Comparison of ENCODE assay signal across 7 mouse cellular contexts in the genomic region with DNA sequence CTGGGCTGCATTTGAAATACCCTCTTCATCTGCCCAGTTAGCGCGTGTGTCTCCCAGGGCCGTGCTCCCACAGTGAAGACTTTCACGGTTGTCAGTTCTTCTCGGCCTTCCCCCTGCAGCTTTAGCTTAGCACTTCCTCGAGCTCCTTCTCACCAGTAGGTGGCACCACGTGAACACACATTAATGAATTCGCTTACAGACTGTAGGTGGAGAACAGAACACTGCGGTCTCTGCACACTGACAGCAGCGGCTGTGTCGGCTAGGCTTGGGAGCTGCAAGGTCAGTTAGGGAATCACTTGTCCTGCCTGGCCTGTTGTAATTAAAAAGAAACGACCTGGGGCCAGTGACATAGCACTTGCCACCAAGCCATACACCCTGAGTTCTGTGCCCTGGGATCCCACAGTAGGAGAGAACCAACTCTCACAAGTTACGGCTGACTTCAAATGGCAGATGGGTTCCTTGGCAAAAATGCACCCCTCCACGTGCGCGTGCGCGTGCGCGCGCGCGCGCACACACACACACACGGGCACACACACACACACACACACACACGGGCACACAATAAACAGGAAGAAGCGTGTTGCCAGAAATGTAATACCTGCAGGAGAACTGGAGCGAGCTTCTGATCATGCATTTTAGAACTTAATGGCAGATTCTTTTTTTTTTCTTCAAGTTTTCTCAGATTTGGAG. TPM values are rescaled to one million over a fixed set of nuclear protein-coding genes. Genes with fewer than 3 reads are reported as not detected.
DNase-seq lines count a peak whose midpoint lies in the region; ATAC-seq and TF ChIP-seq lines count a peak whose summit lies in the region.

No protein-coding gene starts in this region.

- TF ChIP-seq POLR2A in kidney, adult 2 months (IDR thresholded peaks at IDR 0.05; ENCODE audit: low read depth, low read length), result peak; percentile 38
- peak; percentile 45; the same call in 1 of the 2 replicates for TF ChIP-seq POLR2A in small intestine, adult 2 months (IDR thresholded peaks at IDR 0.05; ENCODE audit: low read depth, low read length)

- H3K4me3 ChIP-seq in embryonic facial prominence, embryonic 12.5 days, result peak overlapping the region; percentile 31
- peak overlapping the region; percentile 48 for H3K4me3 ChIP-seq in kidney, adult 2 months (ENCODE audit: insufficient read depth, low read depth, low read length)
- H3K4me3 ChIP-seq in limb, embryonic 11.5 days (ENCODE audit: low read depth, low read length), result peak overlapping the region; percentile 18
- peak overlapping the region; percentile 29 for H3K4me3 ChIP-seq in midbrain, embryonic 13.5 days (replicated peaks)
- peak overlapping the region; percentile 60 for H3K4me3 ChIP-seq in small intestine, adult 2 months (ENCODE audit: low read depth, low read length)

- peak overlapping the region; percentile 80 for H3K27ac ChIP-seq in embryonic facial prominence, embryonic 12.5 days
- peak overlapping the region; percentile 26; the same call in 1 of the 2 replicates for H3K27ac ChIP-seq in kidney, adult 2 months (ENCODE audit: insufficient read depth, low read depth, low read length)
- H3K27ac ChIP-seq in limb, embryonic 11.5 days (replicated peaks; ENCODE audit: low read depth, low read length), result no peak overlapping the region
- H3K27ac ChIP-seq in midbrain, embryonic 13.5 days, result peak overlapping the region; percentile 54; the same call in 1 of the 2 replicates
- H3K27ac ChIP-seq in small intestine, adult 2 months (ENCODE audit: insufficient read depth, low read depth, low read length), result peak overlapping the region; percentile 82

- WGBS in embryonic facial prominence, embryonic 12.5 days, result 13% methylated on average over 28 of the region's 28 CpGs
- 4% methylated on average over 28 of the region's 28 CpGs for WGBS in kidney, adult 2 months
- WGBS in limb, embryonic 11.5 days, result 10% methylated on average over 28 of the region's 28 CpGs
- 12% methylated on average over 28 of the region's 28 CpGs for WGBS in midbrain, embryonic 13.5 days
- WGBS in small intestine, adult 2 months, result 5% methylated on average over 28 of the region's 28 CpGs

- peak overlapping the region; percentile 71 for H3K4me2 ChIP-seq in embryonic facial prominence, embryonic 12.5 days (replicated peaks)
- peak overlapping the region; percentile 66 for H3K4me2 ChIP-seq in limb, embryonic 11.5 days (ENCODE audit: low read depth, severe bottlenecking)
- H3K4me2 ChIP-seq in midbrain, embryonic 13.5 days (replicated peaks), result peak overlapping the region; percentile 58

- H3K9me3 ChIP-seq in embryonic facial prominence, embryonic 12.5 days, result no peaks in the 10 kb centered on the region
- H3K9me3 ChIP-seq in limb, embryonic 11.5 days (ENCODE audit: control insufficient read depth, low read length), result no peaks in the 10 kb centered on the region
- H3K9me3 ChIP-seq in midbrain, embryonic 13.5 days, result no peaks in the 10 kb centered on the region

- H3K4me1 ChIP-seq in embryonic facial prominence, embryonic 12.5 days, result peaks cover 20% of the 10 kb centered on the region
- H3K4me1 ChIP-seq in kidney, adult 2 months (ENCODE audit: control insufficient read depth, insufficient read depth, low read length), result no peaks in the 10 kb centered on the region; the same call in 1 of the 2 replicates
- H3K4me1 ChIP-seq in limb, embryonic 11.5 days (ENCODE audit: control insufficient read depth, insufficient read depth, low read length), result 0 out of 2 replicates have a peak, but pooled peaks cover 9% of the 10 kb centered on the region
- H3K4me1 ChIP-seq in midbrain, embryonic 13.5 days (replicated peaks), result peaks cover 20% of the 10 kb centered on the region
- peaks cover 10% of the 10 kb centered on the region; the same call in 1 of the 2 replicates for H3K4me1 ChIP-seq in small intestine, adult 2 months (ENCODE audit: control insufficient read depth, insufficient read depth, insufficient read length, low read length)

- no peaks in the 10 kb centered on the region for H3K36me3 ChIP-seq in embryonic facial prominence, embryonic 12.5 days
- no peaks in the 10 kb centered on the region for H3K36me3 ChIP-seq in kidney, adult 2 months (ENCODE audit: control insufficient read depth, insufficient read depth, low read length)
- no peaks in the 10 kb centered on the region for H3K36me3 ChIP-seq in limb, embryonic 11.5 days (ENCODE audit: control insufficient read depth, insufficient read depth, low read length)
- no peaks in the 10 kb centered on the region for H3K36me3 ChIP-seq in midbrain, embryonic 13.5 days
- H3K36me3 ChIP-seq in small intestine, adult 2 months (ENCODE audit: control insufficient read depth, insufficient read depth, low read length), result no peaks in the 10 kb centered on the region

- H3K27me3 ChIP-seq in embryonic facial prominence, embryonic 12.5 days, result no peaks in the 10 kb centered on the region
- no peaks in the 10 kb centered on the region for H3K27me3 ChIP-seq in kidney, adult 2 months (replicated peaks; ENCODE audit: control insufficient read depth, insufficient read depth, low read length)
- no peaks in the 10 kb centered on the region for H3K27me3 ChIP-seq in limb, embryonic 11.5 days (ENCODE audit: control insufficient read depth, insufficient read depth, low read length)
- no peaks in the 10 kb centered on the region for H3K27me3 ChIP-seq in midbrain, embryonic 13.5 days
- no peaks in the 10 kb centered on the region for H3K27me3 ChIP-seq in small intestine, adult 2 months (ENCODE audit: control insufficient read depth, insufficient read depth, low read length)

- peak overlapping the region; percentile 36; the same call in 1 of the 2 replicates for H3K9ac ChIP-seq in embryonic facial prominence, embryonic 12.5 days
- H3K9ac ChIP-seq in limb, embryonic 11.5 days (ENCODE audit: low read length), result peak overlapping the region; percentile 8
- peak overlapping the region; percentile 54 for H3K9ac ChIP-seq in midbrain, embryonic 13.5 days (replicated peaks)

- TF ChIP-seq CTCF in kidney, adult 2 months (conservative IDR thresholded peaks at IDR 0.05; ENCODE audit: insufficient read depth, insufficient read length, low read depth, low read length), result peak; percentile 96
- peak; percentile 84; the same call in 1 of the 2 replicates for TF ChIP-seq CTCF in small intestine, adult 2 months (IDR thresholded peaks at IDR 0.05; ENCODE audit: extremely low read depth, insufficient read length, insufficient replicate concordance, low read depth, low read length)

- peak; percentile 78 for DNase-seq in adrenal gland, postnatal 25 days
- peak; percentile 92 to 94 for DNase-seq in heart, adult 18-20 months
- DNase-seq in kidney, adult 2 months, result peak; percentile 94
- peak; percentile 89 for DNase-seq in limb, embryonic 11.5 days (ENCODE audit: low spot score)

- ATAC-seq in embryonic facial prominence, embryonic 12.5 days (ENCODE audit: insufficient number of reproducible peaks, insufficient read depth, low FRiP score, low TSS enrichment), result peak; percentile 77
- peak; percentile 74 for ATAC-seq in limb, embryonic 11.5 days (ENCODE audit: insufficient number of reproducible peaks, low FRiP score, low TSS enrichment, low read depth)
- ATAC-seq in midbrain, embryonic 13.5 days, result peak; percentile 90

RNA-seq across cellular contexts. Expression of gene Rpl14, which starts 11.5 kb away (rescaled TPM):
- total RNA-seq in adrenal gland, postnatal 25 days (2021), result 492 and 528 TPM in 2 replicates
- polyA plus RNA-seq in embryonic facial prominence, embryonic 12.5 days (2016; fragmentation: Nextera tagmentation; extraction: Ambion mirVana), result 774 and 808 TPM in 2 replicates
- 100 to 1,000 TPM; 310 to 313 TPM for total RNA-seq in heart, adult 18-20 months (2021)
- polyA plus RNA-seq in kidney, adult 2 months (2012; rRNA removed), result 389 and 411 TPM in 2 replicates
- 962 and 998 TPM in 2 replicates for polyA plus RNA-seq in limb, embryonic 11.5 days (2014; fragmentation: Nextera tagmentation; extraction: Ambion mirVana)
- polyA plus RNA-seq in midbrain, embryonic 13.5 days (2015; fragmentation: Nextera tagmentation; extraction: Ambion mirVana), result 474 and 477 TPM in 2 replicates
- polyA plus RNA-seq in small intestine, adult 2 months (2012; rRNA removed), result 90.3 and 246 TPM in 2 replicates

RNA-seq across cellular contexts. Expression of gene Entpd3, which starts 43.1 kb away (rescaled TPM):
- total RNA-seq in adrenal gland, postnatal 25 days (2021), result 1.8 and 2.3 TPM in 2 replicates
- polyA plus RNA-seq in embryonic facial prominence, embryonic 12.5 days (2016; fragmentation: Nextera tagmentation; extraction: Ambion mirVana), result 1.7 and 2.4 TPM in 2 replicates
- total RNA-seq in heart, adult 18-20 months (2021), result not detected
- polyA plus RNA-seq in kidney, adult 2 months (2012; rRNA removed), result 0.53 and 0.64 TPM in 2 replicates
- 0.19 and 0.21 TPM in 2 replicates for polyA plus RNA-seq in limb, embryonic 11.5 days (2014; fragmentation: Nextera tagmentation; extraction: Ambion mirVana)
- 1.1 and 1.2 TPM in 2 replicates for polyA plus RNA-seq in midbrain, embryonic 13.5 days (2015; fragmentation: Nextera tagmentation; extraction: Ambion mirVana)
- 1.2 and 1.6 TPM in 2 replicates for polyA plus RNA-seq in small intestine, adult 2 months (2012; rRNA removed)
